Mouse (Mus musculus) gastrocnemius, adult 2 months (tissue): Measurements from ENCODE around the gene Fam168a. TPM values are rescaled to one million over a fixed set of nuclear protein-coding genes. Genes with fewer than 3 reads are reported as not detected.
A peak's percentile ranks its signal among the peaks of the same experiment; 100 is the strongest.

ENCODE experiments used
- DNase-seq: peaks from one replicate; pipeline ENCODE4 v3.0.0; 2022
- H3K27ac ChIP-seq: fragments of 200-600 bp; 2 replicates; pipeline ENCODE4 v1.8.1; 2022; ENCODE audit warnings: mild to moderate bottlenecking
- H3K4me3 ChIP-seq: fragments of 200-600 bp; 2 replicates; pipeline ENCODE4 v1.8.1; 2022; ENCODE audit warnings: mild to moderate bottlenecking, moderate library complexity
- CTCF ChIP-seq: fragments of 200-600 bp; IDR thresholded peaks from 2 replicates; pipeline ENCODE4 v1.8.1; 2022; ENCODE audit warnings: antibody characterized with exemption, mild to moderate bottlenecking, moderate library complexity
- intact Hi-C: fragments of 180-260 bp; cut with DNase I; formaldehyde crosslinking; loops from one replicate; pipeline ENCODE4 v1.15.1; 2025
- total RNA-seq, 2 experiments: library from RNA; stranded (reverse); gene quantifications; 2 replicates each; pipeline ENCODE4 v1.2.3; 2021

Gene Fam168a
- total RNA-seq, 2 experiments from 2014 or later, result 43.6 to 44.3 TPM

DNA sequence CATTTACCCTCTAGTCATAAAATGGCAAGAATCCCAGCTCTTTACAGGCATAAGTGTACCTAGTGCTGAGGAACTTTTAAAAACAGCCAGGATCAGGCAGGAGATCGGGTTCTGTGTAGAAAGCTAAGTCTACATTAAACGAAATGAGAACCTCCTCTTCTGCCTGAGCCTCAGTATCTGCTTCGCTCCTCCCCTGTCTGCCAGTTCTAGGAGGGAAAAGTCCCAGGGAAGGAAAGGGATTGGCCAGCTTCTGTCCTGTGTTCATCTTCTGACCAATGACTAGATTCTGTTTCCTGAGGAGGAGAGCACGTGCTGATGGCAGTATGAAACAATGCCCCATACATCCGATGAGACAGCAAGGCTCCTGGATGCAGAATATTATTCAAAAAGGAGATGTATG is 25.3 kb upstream of the Fam168a start:
- intact Hi-C loops, result no loop called here
- no peak for TF ChIP-seq CTCF

DNA sequence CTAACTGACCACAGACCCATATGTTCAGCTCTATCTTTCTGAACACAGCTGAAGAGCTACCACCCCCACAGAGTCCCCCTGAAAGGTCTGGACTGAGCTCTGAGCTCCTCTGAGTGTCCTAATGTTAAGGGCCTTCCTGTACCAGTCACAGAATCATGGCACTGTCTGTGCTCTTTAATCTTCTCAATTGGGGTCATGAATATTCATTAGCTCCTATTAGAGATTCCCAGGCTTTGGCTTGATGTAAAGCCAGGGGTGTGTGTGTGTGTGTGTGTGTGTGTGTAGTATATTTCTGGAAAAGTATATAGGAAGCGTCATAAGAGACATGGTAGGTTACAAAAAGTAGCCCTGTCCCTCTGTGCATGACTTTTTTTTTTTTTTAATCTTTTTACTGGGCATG is 23.2 kb upstream of the Fam168a start:
- no peak overlapping the region for H3K27ac ChIP-seq
- intact Hi-C loops, result no loop called here
- no peak for DNase-seq
- no peak overlapping the region for H3K4me3 ChIP-seq
- TF ChIP-seq CTCF, result no peak

More for the DNA sequence above, 25.3 kb upstream of the Fam168a start:
- H3K27ac ChIP-seq, result no peak overlapping the region
- no peak for DNase-seq
- no peak overlapping the region for H3K4me3 ChIP-seq

DNA sequence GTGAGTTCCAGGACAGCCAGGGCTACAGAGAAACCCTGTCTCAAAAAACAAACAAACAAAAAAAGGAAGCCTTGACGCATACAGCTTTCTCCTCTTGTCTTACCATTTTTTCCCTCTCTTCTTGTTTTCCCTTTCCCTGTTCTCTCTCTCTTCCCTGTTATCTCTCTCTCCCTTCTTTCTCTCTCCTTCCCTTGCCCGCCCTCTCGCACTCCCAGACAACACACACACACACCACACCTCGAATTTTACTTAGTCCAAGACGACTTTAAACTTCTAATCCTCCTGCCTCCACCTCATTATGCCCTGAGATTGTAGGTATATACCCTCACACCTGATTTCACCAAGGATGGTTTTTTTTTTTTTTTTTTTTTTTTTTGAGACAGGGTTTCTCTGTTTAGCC is 22.4 kb upstream of the Fam168a start:
- Histone ChIP-seq H3K4me3 (no peak overlapping the region), H3K27ac (no peak overlapping the region)
- no peak for DNase-seq
- intact Hi-C loops, result loop anchor here (2.0 kb wide), 1 partner anchor 39 kb away; no protein-coding TSS in a partner anchor
- TF ChIP-seq CTCF, result no peak

DNA sequence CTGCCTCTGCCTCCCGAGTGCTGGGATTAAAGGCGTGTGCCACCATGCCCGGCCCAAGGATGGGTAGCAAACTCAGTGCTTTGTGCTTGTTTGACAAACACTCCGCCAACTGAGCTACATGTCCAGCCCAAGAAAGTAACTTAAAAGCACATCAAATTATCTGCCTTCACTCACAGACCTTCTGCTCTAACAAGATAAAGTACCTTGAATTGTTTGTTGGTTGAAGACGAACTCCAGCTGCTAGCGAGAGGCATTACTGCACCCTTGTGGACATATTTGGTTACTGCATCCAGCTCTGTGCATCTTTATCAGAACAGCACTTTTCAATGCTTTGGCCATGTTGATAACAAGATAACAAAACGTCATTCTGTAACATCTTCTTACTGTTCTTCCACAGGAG is 21.9 kb upstream of the Fam168a start:
- peak; percentile 88 for TF ChIP-seq CTCF
- intact Hi-C loops, result loop anchor here (2.0 kb wide), 1 partner anchor 40 kb away; no protein-coding TSS in a partner anchor
- DNase-seq, result peak; percentile 47
- Histone ChIP-seq H3K27ac (no peak overlapping the region), H3K4me3 (no peak overlapping the region)

DNA sequence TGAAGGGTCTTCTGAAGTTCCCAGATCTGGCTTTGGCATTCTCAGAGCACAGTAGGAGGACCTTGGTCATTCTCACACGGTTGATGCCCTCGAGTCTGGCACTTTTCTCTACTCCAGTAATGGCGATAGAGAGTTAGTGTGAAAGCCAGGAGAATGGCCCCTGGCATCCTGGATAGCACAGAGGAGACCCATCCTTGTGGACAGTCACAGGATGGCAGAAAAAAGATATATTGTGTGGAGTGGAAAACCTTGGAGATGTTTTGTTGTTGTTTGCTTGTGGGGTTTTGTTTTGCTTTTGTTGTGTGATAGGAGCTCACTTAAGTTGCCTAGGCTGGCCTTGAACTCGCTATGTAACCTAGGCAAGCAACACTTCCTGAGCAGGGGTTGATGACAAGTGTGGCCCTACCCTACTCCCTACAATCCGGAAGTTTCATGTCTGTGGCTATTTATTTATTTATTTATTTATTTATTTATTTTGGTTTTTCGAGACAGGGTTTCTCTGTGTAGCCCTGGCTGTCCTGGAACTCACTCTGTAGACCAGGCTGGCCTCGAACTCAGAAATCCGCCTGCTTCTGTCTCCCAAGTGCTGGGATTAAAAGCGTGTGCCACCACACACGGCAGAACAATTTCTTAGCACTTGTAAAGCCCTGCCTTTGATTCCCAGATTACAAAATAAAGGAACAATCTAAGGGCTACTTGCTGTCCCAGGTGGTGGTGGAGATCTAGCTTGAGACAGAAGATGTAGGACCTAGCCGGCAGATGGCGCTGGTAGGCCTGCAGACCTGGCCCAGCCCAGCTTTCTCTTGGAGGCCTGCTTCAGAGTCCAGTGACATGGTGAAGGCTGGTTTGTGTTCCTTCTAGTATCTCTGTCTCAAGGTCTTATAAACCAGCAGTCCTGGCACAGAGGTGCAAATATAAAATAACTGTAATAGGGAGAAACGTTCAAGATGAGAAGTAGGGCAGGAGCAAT is 21.1 kb upstream of the Fam168a start:
- no peak overlapping the region for H3K4me3 ChIP-seq
- peak; percentile 86 for TF ChIP-seq CTCF

DNA sequence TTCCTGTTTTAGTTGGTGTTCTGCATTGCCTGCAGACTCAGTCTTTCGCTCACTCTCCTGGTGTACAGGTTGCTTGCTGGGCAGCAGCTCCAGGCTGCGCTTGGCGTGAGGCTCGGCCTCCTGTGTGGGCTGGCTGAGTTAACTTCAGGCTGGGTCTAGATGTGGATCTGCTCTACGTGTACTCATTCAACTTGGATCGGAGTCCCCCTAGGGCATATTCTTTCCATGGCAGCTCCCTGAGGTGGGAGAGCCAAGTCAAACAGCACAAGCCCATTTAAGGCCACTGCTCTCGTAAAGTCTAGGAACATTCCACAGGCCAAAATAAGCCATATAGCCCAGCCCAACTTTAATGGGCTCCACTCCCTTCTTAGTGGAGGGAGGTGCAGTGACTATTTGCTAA is 18.0 kb upstream of the Fam168a start:
- H3K4me3 ChIP-seq, result no peak overlapping the region
- DNase-seq, result peak; percentile 50
- TF ChIP-seq CTCF, result no peak
- no peak overlapping the region for H3K27ac ChIP-seq
- intact Hi-C loops, result loop anchor here (5.0 kb wide), 2 partner anchors 129 to 179 kb away; no protein-coding TSS in a partner anchor

More for the DNA sequence above, 21.1 kb upstream of the Fam168a start:
- intact Hi-C loops, result loop anchor here (1.0 to 5.0 kb wide), 4 partner anchors 41 to 182 kb away; no protein-coding TSS in a partner anchor
- H3K27ac ChIP-seq, result no peak overlapping the region
- DNase-seq, result peak; percentile 85

DNA sequence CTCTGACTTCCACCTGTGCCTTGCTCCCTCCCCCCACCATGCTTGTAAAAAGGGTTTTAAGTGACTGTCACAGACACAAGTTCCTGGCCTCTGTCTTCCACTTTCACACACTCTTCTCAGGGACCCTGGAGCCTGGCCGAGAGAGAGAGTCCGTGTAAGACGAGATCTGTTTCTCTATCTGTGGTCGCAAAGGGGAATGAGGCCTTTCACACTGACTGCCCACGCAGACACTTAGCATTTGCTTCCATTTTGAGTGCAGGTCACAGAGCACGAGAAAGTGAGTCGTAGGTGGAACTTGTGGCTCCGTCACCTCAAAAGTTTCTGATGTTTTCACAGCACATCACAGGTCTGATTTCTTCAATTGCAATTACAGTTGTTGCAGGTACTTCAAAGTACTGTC is 13.2 kb upstream of the Fam168a start:
- DNase-seq, result no peak
- Histone ChIP-seq H3K4me3 (no peak overlapping the region), H3K27ac (no peak overlapping the region)
- intact Hi-C loops, result no loop called here
- TF ChIP-seq CTCF, result no peak

DNA sequence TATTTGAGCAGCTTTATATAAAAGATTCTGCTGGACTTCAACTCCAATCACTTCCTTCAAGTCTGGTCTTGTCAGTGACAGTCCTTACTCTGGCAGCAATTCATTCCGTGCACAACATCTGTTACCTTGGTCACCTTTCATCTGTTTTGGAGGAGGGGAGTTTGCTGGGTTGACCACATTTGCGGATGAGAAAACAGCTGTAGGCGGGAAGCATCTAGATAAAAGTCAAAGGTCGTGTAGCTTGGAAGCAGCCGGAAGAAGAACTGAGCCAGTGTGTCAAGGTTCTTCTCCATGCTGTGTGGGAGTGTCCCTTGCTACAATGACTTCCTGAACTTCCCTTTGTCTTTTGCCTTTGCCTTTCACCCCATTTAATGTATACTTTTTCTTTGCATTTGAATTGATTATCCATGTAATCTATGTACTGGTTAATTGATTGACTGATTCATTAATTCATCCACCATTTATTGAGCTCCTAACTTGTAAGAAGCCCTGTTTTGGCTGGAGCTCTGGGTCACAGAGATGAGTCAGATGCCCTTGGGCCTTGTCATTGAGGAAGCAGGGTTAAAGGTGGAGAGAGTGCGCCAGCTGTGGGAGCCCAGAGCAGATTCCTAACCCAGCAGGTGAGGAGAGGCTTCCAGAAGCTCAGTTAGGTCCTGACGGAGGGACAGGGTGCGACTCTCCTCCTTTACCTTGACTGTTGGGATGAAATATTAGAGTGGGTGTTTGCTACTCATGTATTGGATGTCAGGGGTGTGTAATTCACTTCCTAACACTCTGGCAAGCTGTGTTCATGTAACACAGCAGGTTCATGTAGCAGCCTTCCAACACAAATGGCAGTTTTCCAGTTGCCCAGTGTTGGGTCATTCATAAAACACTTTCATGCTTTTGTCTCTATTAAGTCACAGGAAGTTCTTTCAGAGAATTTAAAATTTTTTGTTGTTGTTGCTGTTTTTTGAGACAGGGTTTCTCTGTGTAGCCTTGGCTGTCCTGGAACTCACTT is 6.4 kb upstream of the Fam168a start:
- intact Hi-C loops, result no loop called here
- H3K4me3 ChIP-seq, result no peak overlapping the region
- no peak for DNase-seq
- TF ChIP-seq CTCF, result no peak
- no peak overlapping the region for H3K27ac ChIP-seq

DNA sequence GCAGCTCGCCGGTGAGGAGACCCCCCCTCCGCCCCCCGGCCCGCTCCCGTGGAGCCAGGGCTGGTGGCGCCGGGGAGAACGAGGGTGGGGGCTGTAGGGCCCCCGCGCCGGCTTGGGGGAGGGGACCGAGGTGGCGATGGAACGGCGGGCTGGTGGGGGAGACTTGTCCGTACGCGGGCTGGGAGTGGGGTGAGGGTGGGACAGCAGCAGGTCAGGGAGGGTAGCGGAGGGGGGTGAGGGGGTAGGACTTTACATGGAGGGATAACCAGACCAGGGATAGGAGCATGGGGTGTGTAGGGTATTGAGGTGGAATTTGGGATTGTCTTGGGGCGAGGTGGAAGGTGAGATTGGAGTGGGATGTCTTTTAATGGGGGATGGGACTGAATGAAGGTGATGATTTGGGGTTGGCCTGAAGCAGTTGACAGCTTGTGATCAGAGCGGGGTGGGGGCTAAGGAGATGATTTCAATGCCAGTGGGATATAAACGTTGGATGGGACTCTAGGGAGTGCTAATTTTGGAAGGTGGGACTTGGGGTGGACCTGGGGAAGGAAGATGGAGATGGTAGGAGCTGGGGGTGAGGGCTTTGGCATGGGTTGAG is 547 bp downstream of the Fam168a start:
- Histone ChIP-seq H3K4me3 (peak overlapping the region; percentile 90), H3K27ac (peak overlapping the region; percentile 97)
- DNase-seq, result no peak
- intact Hi-C loops, result no loop called here
- no peak for TF ChIP-seq CTCF

DNA sequence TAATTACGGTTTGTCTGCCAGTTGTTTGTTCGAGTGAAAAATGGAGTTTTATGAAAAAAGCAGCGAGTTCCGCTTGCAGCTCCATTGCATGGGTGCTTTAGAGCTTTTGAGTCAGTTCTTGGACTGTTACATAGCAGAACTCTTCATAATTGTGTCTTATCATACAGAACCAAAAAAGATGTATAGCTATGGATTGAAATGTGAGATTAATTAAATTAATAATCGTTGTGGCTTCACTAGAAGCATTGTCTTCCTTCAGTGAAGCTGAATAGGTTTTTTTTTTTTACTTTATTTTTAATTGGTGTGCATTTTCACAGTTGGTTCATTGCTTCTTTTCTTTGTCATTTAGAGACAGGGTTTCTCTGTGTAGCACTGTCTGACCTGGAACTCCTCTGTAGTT is 12.3 kb downstream of the Fam168a start:
- intact Hi-C loops, result no loop called here
- DNase-seq, result no peak
- H3K27ac ChIP-seq, result no peak overlapping the region
- H3K4me3 ChIP-seq, result no peak overlapping the region
- TF ChIP-seq CTCF, result no peak

DNA sequence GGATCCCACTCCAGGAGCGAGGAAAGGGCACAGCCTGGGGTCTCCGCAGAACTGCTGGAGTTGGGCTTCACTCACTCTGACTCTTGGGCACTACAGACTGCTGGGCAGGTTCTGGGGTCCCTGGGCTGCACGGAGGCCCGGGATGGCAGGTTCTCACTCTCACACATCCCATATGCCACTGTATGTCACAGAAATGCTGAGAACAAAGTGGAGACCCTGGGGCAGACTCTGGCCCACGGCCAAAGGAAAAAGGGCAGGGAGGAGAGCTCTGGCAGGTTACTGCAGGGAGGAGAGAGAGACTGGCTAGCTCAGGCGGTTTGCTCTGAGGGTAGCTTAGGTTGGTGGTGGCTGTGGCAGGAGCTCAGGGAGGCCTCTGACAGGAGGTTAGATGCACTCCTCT is 15.8 kb downstream of the Fam168a start:
- TF ChIP-seq CTCF, result no peak
- peak; percentile 19 for DNase-seq
- Histone ChIP-seq H3K27ac (no peak overlapping the region), H3K4me3 (no peak overlapping the region)
- intact Hi-C loops, result no loop called here
